Mouse (Mus musculus): Measurements from ENCODE around the gene Dcaf12.

The Dcaf12 gene

GRCm38 (mm10) chr4:41314141-41315129, at the start of gene Dcaf12:
Gene Dcaf12 (minus strand): TSS chr4:41314889.
- DNase-seq: peak; percentile 96

GRCm38 (mm10) chr4:41361059-41361458, 46.4 kb upstream of the Dcaf12 start:
- DNase-seq: no peak

DNA sequence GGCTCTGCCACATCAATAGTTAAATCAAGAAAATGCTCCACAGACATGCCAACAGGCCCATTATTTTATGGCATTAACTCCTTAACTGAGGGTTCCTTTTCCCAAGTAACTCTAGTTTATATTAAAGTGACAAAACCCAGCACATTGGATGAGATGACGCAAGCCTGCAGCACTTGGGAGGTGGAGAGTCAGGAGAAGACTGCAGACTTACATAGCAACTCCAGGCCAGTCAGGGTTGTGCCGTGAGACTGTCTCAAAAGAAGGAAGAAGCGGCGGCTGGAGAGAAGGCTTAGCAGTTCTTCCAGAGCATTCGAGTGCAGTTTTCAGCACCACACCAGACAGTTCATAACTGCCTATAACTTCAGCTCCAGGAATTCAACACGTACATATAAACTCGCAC, 44.7 kb upstream of the Dcaf12 start:
- no peak for DNase-seq

DNA sequence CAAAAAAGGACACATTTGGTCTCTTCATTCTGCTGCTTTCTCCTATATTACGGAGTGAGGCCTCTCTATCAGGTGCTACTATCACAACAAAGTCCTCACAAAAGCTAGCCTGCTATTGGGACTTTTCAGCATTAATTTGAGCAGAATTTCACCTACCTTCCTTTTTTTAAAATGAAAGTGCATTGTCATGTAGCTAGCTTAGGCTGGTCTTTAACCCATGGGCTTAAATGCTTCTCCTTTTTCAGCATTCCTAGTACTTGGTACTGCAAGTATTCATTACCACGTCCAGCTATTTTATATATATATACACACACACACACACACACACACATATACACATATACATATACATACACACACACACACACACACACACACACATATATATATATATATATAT, 44.0 kb upstream of the Dcaf12 start:
- no peak for DNase-seq

- no peak for DNase-seq
These were observed 42.5 kb upstream of the Dcaf12 start for GRCm38 (mm10) chr4:41357154-41357553.

GRCm38 (mm10) chr4:41353265-41353664, 38.6 kb upstream of the Dcaf12 start:
- no peak for DNase-seq

GRCm38 (mm10) chr4:41352758-41353157, 38.1 kb upstream of the Dcaf12 start:
- DNase-seq: no peak

GRCm38 (mm10) chr4:41349199-41349591, 34.5 kb upstream of the Dcaf12 start:
- DNase-seq: no peak

GRCm38 (mm10) chr4:41348584-41349198, 34.0 kb upstream of the Dcaf12 start, which contains the start of gene Ubap1:
Gene Ubap1 (plus strand): TSS chr4:41348996.
- DNase-seq: peak; percentile 94

DNA sequence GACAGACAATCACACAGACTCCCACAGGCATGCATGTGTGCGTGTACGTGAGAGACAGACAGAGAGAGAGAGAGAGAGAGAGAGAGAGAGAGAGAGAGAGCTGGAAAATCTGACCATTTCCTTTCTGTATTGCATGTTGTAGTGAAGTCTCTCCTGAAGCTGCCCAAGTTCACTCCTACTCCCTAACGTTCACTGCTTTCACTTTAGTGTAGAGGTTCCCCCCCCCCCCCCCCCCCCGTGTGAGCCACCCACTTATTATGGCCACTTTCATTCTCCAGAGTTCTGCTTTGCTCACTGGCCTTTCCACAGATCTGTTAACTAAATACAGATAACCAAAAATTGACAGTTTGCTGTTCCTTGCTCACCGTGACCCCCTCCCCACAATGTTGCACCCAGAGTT, 33.1 kb upstream of the Dcaf12 start:
- no peak for DNase-seq

DNA sequence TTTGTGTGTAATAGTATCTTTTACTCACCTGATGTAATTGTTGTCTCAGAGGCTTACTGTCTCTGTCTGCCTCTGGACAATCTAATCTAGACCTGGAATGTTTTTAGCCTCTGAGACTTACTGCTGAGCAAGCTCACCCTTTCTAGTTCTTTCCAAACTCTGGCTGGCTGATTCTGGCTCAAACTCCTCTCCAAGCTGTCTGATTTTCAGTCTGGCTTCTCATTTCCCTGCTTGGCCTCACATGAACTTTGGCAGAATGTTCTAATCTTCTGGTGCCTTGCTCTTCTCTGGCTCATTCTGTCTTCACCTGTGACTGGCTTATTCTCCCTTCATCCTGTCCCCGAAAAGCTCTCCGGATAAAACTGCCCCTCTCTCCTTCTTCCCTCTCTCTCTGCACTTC, 31.3 kb upstream of the Dcaf12 start:
- DNase-seq: no peak

DNA sequence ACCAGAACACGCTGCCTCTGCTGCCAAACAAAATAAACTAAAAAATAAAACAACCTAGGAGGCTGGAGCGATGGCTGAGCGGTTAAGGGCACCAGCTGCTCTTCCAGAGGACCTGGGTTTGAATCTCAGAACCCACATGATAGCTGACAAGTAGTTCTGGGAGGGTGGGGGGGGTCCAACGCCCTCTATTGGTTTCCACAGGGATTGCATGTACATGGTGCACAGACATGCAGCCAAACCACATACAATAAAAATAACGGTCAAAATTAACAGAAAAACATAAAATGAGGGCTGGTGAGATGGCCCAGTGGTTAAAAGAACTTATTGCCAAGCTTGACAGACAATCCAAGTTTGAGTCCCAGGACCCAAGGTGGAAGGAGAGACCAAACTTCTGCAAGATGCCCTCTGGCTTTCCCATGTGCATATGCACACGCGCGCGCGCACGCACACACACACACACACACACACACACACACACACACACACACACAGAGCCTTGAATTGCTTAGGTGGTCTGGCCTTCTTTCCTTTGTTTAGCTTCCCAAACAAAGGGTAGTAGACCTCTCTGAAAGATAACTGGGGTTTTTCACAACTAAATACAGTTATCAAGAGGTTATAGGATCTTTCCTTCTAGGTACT, 26.3 kb upstream of the Dcaf12 start:
- DNase-seq: no peak

- no peak for DNase-seq
These were observed 21.9 kb upstream of the Dcaf12 start for GRCm38 (mm10) chr4:41336546-41336945.

DNA sequence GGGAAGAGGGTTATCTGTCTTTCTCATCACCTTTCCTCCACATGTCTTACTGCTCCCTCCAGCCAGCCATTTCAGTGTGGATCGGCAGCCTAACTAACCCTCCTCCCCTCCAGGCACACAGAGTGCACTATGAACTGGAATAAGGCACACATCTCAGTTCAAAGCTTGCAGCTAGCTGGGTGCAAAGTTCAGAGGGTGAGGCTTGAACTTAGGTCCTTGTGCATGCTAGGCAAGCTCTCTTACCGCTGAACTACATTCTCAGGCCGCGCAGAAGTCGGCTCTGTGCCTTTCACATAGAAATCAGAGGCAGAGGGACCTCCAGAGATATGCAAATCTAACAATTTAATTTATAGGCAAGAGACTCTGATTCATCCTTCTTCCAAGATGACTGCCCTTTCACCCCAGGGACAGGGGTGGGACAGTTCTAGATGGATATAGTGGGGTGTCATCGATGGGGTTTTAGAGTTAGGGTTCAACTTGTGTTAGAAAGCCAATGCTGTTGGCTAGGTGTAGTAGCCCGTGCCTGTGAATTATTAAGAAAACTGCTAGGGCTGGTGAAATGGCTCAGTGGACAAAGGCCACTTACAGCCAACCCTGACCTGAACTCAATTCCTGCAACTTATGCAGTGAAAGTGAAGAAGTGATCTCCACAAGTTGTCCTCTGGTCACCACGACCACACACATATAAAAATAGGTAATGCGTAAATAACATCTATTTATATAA, 17.2 kb upstream of the Dcaf12 start:
- no peak for DNase-seq

GRCm38 (mm10) chr4:41331085-41331484, 16.4 kb upstream of the Dcaf12 start:
- DNase-seq: no peak

GRCm38 (mm10) chr4:41329481-41329880, 14.8 kb upstream of the Dcaf12 start:
- no peak for DNase-seq

GRCm38 (mm10) chr4:41326876-41327275, 12.2 kb upstream of the Dcaf12 start:
- DNase-seq: no peak

DNA sequence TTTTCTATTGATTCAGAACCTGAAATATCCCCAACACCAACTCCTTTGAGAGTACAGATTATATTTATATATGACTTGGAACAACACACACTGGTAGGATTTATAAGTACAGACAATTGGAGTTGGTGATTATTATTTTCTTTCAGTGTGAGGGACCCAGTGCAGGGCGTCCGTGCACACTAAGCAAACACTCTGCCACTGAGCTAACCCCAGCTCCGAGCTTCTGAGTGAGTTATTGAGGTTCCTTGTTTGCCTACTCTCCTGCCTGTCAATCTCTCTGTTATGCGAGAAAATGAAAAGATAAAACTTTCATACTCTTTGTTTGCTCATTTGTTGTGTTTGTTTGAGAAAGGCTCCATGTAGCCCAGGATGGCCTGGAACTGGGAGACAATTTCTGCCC, 6.3 kb upstream of the Dcaf12 start:
- no peak for DNase-seq

GRCm38 (mm10) chr4:41318267-41318666, 3.6 kb upstream of the Dcaf12 start:
- no peak for DNase-seq

DNA sequence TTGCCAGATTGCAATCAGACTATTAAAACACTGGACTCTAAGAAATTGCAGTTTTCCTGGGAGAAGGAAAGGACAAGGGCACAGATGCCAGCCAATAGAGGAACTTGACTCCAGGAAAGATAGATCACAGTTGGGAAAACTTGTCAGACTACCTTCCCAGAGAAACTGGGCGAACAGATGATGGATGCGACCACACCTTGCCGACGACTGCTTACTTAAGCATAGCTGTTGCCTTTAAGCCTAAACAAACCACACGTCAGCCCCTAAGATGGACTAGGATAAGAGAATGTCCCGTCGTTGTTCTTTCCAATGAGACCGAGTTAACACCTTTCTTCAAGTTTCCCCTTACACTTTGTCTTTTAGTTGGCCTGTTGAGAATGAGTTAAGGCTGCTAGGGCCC, 484 bp upstream of the Dcaf12 start:
- DNase-seq: no peak

GRCm38 (mm10) chr4:41313722-41314121, 967 bp downstream of the Dcaf12 start:
- peak; percentile 32 for DNase-seq

- no peak for DNase-seq
These were observed 3.8 kb downstream of the Dcaf12 start for GRCm38 (mm10) chr4:41310567-41311563.
